In the genomic region with DNA sequence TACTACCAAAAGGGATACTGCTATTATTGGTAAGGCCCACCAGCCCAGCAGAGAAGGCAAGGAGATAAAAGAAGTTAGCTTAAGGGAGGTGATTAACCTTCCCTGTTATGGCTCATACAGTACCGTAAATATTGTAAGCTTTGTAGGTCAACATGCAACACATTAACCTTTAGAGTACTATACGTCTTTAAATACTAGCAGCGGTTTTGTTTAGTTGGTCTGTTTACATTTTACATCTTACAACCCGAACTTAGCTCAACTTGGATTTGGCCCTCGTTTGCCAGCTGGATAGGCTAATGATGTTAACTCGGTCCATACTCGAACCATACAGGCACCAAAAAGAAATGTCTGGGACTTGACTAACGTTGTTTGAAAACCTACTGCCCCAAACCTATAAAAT, we compare ENCODE assay signal across 8 mouse cellular contexts. TPM values are rescaled to one million over a fixed set of nuclear protein-coding genes. Genes with fewer than 3 reads are reported as not detected.
A peak's percentile ranks its signal among the peaks of the same experiment; 100 is the strongest.
DNase-seq lines count a peak whose midpoint lies in the region; ATAC-seq and TF ChIP-seq lines count a peak whose summit lies in the region.

No protein-coding gene starts in this region.

- peak overlapping the region; percentile 79 for H3K9ac ChIP-seq in embryonic facial prominence, embryonic 13.5 days
- H3K9ac ChIP-seq in intestine, embryonic 14.5 days (ENCODE audit: low read length): peak overlapping the region; percentile 50

- H3K36me3 ChIP-seq in embryonic facial prominence, embryonic 13.5 days: no peaks in the 10 kb centered on the region
- H3K36me3 ChIP-seq in intestine, embryonic 14.5 days (ENCODE audit: control insufficient read depth, insufficient read depth, low read length): no peaks in the 10 kb centered on the region
- H3K36me3 ChIP-seq in myocyte (ENCODE audit: control insufficient read depth, insufficient read depth): no peaks in the 10 kb centered on the region

- H3K9me3 ChIP-seq in embryonic facial prominence, embryonic 13.5 days: no peaks in the 10 kb centered on the region
- no peaks in the 10 kb centered on the region for H3K9me3 ChIP-seq in intestine, embryonic 14.5 days (ENCODE audit: control insufficient read depth, low read length)

- no peak overlapping the region for H3K27ac ChIP-seq in embryonic facial prominence, embryonic 13.5 days
- 0 out of 2 replicates have a peak overlapping the region, but pooled peaks have one; percentile 40 for H3K27ac ChIP-seq in intestine, embryonic 14.5 days (ENCODE audit: low read depth)

- TF ChIP-seq POLR2A in lung, adult 2 months (IDR thresholded peaks at IDR 0.05; ENCODE audit: borderline replicate concordance, extremely low read depth, low read depth, low read length): no peak
- TF ChIP-seq POLR2A in myocyte (IDR thresholded peaks at IDR 0.05; ENCODE audit: insufficient read length, low read depth): no peak

- no peaks in the 10 kb centered on the region for H3K79me2 ChIP-seq in myocyte (ENCODE audit: control insufficient read depth, insufficient read depth)

- no peaks in the 10 kb centered on the region for H3K27me3 ChIP-seq in embryonic facial prominence, embryonic 13.5 days
- H3K27me3 ChIP-seq in intestine, embryonic 14.5 days (replicated peaks; ENCODE audit: control insufficient read depth, insufficient read depth, low read length): no peaks in the 10 kb centered on the region
- no peaks in the 10 kb centered on the region for H3K27me3 ChIP-seq in myocyte (ENCODE audit: control insufficient read depth, insufficient read depth, insufficient read length)

- peak overlapping the region; percentile 8 for H3ac ChIP-seq in myocyte (ENCODE audit: control insufficient read depth, insufficient read length)

- peak overlapping the region; percentile 76 for H3K4me3 ChIP-seq in lung, adult 2 months (replicated peaks; ENCODE audit: extremely low read depth, low read depth, low read length)
- peak overlapping the region; percentile 72 for H3K4me3 ChIP-seq in embryonic facial prominence, embryonic 13.5 days
- H3K4me3 ChIP-seq in intestine, embryonic 14.5 days (ENCODE audit: low read depth, low read length): peak overlapping the region; percentile 59
- H3K4me3 ChIP-seq in myocyte: peak overlapping the region; percentile 45

- TF ChIP-seq CTCF in lung, adult 2 months (IDR thresholded peaks at IDR 0.05; ENCODE audit: insufficient read depth, low read length): no peak

- peak overlapping the region; percentile 66 for H3K4me2 ChIP-seq in embryonic facial prominence, embryonic 13.5 days
- peak overlapping the region; percentile 75 for H3K4me2 ChIP-seq in intestine, embryonic 14.5 days (ENCODE audit: low read length)
- H3K4me2 ChIP-seq in myocyte (ENCODE audit: low read depth): peak overlapping the region; percentile 87

- no peak for DNase-seq in lung, adult 2 months
- DNase-seq in lung, postnatal 25 days (ENCODE audit: low spot score): no peak
- no peak for DNase-seq in intestine, embryonic 14.5 days (ENCODE audit: low spot score)
- DNase-seq in frontal cortex, postnatal 14 days (ENCODE audit: low spot score in 2 of 2): no peak
- DNase-seq in adrenal gland, adult (ENCODE audit: inconsistent age in 2 of 2, low spot score in 1 of 2): no peak
- DNase-seq in retina, postnatal 1 day: no peak

- ATAC-seq in embryonic facial prominence, embryonic 13.5 days (ENCODE audit: insufficient number of reproducible peaks, insufficient read depth, low FRiP score, low TSS enrichment, low read depth): no peak
- no peak for ATAC-seq in intestine, embryonic 14.5 days (replicated peaks; ENCODE audit: low FRiP score, low TSS enrichment, low read depth)

- WGBS in lung, adult 2 months: 1% methylated on average over 8 of the region's 8 CpGs
- 10% methylated on average over 8 of the region's 8 CpGs for WGBS in embryonic facial prominence, embryonic 13.5 days
- WGBS in intestine, embryonic 14.5 days: 3% methylated on average over 8 of the region's 8 CpGs

- 0 out of 2 replicates have a peak, but pooled peaks cover 2% of the 10 kb centered on the region for H3K4me1 ChIP-seq in lung, adult 2 months (ENCODE audit: control insufficient read depth, insufficient read depth, low read length)
- peaks cover 19% of the 10 kb centered on the region for H3K4me1 ChIP-seq in embryonic facial prominence, embryonic 13.5 days
- peaks cover 7% of the 10 kb centered on the region for H3K4me1 ChIP-seq in intestine, embryonic 14.5 days (replicated peaks; ENCODE audit: control insufficient read depth, insufficient read depth, low read length)

TF ChIP-seq in myocyte, 11 proteins besides CTCF, POLR2A, EP300 and RAD21:
- TF ChIP-seq TCF3 (IDR thresholded peaks at IDR 0.05; ENCODE audit: insufficient read length, low read depth): no peak
- no peak for TF ChIP-seq MYOD1 (IDR thresholded peaks at IDR 0.05; ENCODE audit: control insufficient read depth in 1 of 3, insufficient read length in 2 of 3, low read depth in 2 of 3)
- no peak for TF ChIP-seq E2F4 (IDR thresholded peaks at IDR 0.05; ENCODE audit: insufficient read depth)
- no peak for TF ChIP-seq MYOG (IDR thresholded peaks at IDR 0.05; ENCODE audit: control insufficient read depth in 1 of 3, insufficient read depth in 1 of 3, insufficient read length in 2 of 3, low read depth in 2 of 3)
- no peak for TF ChIP-seq MAX (IDR thresholded peaks at IDR 0.05; ENCODE audit: low read depth)
- no peak for TF ChIP-seq USF1 (IDR thresholded peaks at IDR 0.05; ENCODE audit: low read depth)
- TF ChIP-seq CEBPB (IDR thresholded peaks at IDR 0.05; ENCODE audit: insufficient read depth, poor library complexity, severe bottlenecking): no peak

RNA-seq across cellular contexts. Expression of a gene that starts 0.6 kb away (rescaled TPM):
- polyA plus RNA-seq in lung, adult 2 months (2012; rRNA removed): 2.4 and 3.6 TPM in 2 replicates
- 14.9 and 15.2 TPM in 2 replicates for polyA plus RNA-seq in embryonic facial prominence, embryonic 13.5 days (2015; fragmentation: Nextera tagmentation; extraction: Ambion mirVana)
- polyA plus RNA-seq in intestine, embryonic 14.5 days (2014; fragmentation: Nextera tagmentation; extraction: Ambion mirVana): 15.0 TPM in 2 replicates
- polyA plus RNA-seq in myocyte (2012; fragmentation: generic; extraction: Trizol): 4.1 TPM

RNA-seq across cellular contexts. Expression of a gene that starts 59.3 kb away (rescaled TPM):
- polyA plus RNA-seq in lung, adult 2 months (2012; rRNA removed): 14.5 and 16.3 TPM in 2 replicates
- 1.5 and 2.2 TPM in 2 replicates for polyA plus RNA-seq in embryonic facial prominence, embryonic 13.5 days (2015; fragmentation: Nextera tagmentation; extraction: Ambion mirVana)
- polyA plus RNA-seq in intestine, embryonic 14.5 days (2014; fragmentation: Nextera tagmentation; extraction: Ambion mirVana): 0.59 and 1.4 TPM in 2 replicates
- 0.04 TPM for polyA plus RNA-seq in myocyte (2012; fragmentation: generic; extraction: Trizol)
